Mouse (Mus musculus): Measurements from ENCODE around the gene Folr1. TPM values are rescaled to one million over a fixed set of nuclear protein-coding genes. Genes with fewer than 3 reads are reported as not detected.

Folr1 gene
- polyA plus RNA-seq, 2 experiments: 1.0 to 1.1 TPM

DNA sequence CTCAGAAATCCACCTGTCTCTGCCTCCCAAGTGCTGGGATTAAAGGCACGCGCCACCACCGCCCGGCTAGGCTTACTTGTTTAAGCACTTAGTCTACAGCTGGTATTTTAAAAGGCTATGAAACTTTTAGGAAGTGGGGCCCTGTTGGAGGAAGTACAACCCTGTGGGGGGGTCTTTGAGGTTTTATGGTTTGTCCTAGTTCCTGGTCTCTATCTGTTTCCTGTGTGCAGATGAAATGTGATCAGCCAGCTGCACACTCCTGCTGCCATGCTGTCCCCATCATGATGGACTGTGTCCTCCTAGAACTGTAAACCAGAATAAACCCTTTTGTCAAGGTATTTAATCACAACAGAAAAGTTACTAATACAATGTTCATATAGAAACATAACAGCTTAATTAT is 13.6 kb upstream of the Folr1 start:
- Histone ChIP-seq H3K4me3 (replicated peaks; ENCODE audit: low read length) (no peak overlapping the region), H3K9me3 (ENCODE audit: control insufficient read depth, low read length) (no peaks in the 10 kb centered on the region), H3K4me1 (ENCODE audit: control insufficient read depth, insufficient read depth, low read length) (no peaks in the 10 kb centered on the region), H3K9ac (ENCODE audit: low read depth, low read length, severe bottlenecking) (no peak overlapping the region), H3K27me3 (ENCODE audit: control insufficient read depth, insufficient read depth, low read length) (no peaks in the 10 kb centered on the region), H3K4me2 (replicated peaks; ENCODE audit: low read depth, low read length, severe bottlenecking) (no peak overlapping the region), H3K27ac (replicated peaks; ENCODE audit: low read depth, low read length) (no peak overlapping the region), H3K36me3 (ENCODE audit: control insufficient read depth, insufficient read depth, low read length) (no peaks in the 10 kb centered on the region)
- ATAC-seq (ENCODE audit: low FRiP score, low read depth) (no peak), DNase-seq (ENCODE audit: low spot score) (no peak)
- WGBS: 80% methylated on average over 4 of the region's 4 CpGs
- no peak for TF ChIP-seq POLR2A (IDR thresholded peaks at IDR 0.05; ENCODE audit: borderline replicate concordance, extremely low read depth, insufficient read depth, insufficient read length)

DNA sequence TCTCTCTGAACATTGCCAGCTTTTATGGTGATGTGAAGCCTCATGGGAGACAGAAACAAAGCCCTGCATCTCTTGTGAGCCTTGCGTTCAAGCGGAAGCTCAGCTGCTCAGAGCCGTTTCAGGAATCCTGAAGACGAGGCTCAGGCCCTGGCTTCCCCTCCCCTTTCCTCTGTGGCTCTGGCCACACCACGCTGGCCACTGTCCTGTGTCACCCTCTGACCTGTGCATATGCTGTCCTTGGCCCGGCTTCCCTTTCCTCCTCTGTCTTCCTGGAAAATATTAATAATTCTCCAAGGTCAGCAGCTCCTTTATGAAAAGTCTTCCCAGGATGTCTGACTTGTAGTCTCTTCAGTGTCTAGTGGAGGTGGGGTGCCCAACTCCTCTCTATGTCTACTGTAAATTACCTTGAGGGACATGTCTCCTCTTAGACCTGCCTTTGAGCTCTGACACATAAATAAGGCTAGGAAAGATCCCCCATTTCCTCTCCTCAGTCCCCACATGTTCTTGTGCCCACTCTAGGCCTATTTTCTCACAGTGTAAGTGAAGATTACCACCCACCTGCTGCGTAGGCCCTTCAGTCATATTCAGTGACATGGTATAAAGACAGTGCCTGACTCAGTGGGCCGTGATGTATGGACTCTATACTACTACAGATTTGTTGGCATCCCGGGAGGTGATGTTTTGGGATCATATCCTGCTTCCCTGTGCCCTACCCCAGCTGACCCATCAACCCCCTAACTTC is 12.0 kb upstream of the Folr1 start:
- Histone ChIP-seq H3K27me3 (ENCODE audit: control insufficient read depth, insufficient read depth, low read length) (no peaks in the 10 kb centered on the region), H3K4me2 (replicated peaks; ENCODE audit: low read depth, low read length, severe bottlenecking) (no peak overlapping the region), H3K9me3 (ENCODE audit: control insufficient read depth, low read length) (no peaks in the 10 kb centered on the region), H3K9ac (ENCODE audit: low read depth, low read length, severe bottlenecking) (no peak overlapping the region), H3K36me3 (ENCODE audit: control insufficient read depth, insufficient read depth, low read length) (no peaks in the 10 kb centered on the region), H3K4me1 (ENCODE audit: control insufficient read depth, insufficient read depth, low read length) (no peaks in the 10 kb centered on the region), H3K27ac (replicated peaks; ENCODE audit: low read depth, low read length) (no peak overlapping the region), H3K4me3 (replicated peaks; ENCODE audit: low read length) (no peak overlapping the region)
- WGBS: 76% methylated on average over 9 of the region's 9 CpGs
- ATAC-seq (ENCODE audit: low FRiP score, low read depth): no peak
- no peak for DNase-seq (ENCODE audit: low spot score)
- TF ChIP-seq POLR2A (IDR thresholded peaks at IDR 0.05; ENCODE audit: borderline replicate concordance, extremely low read depth, insufficient read depth, insufficient read length): no peak

DNA sequence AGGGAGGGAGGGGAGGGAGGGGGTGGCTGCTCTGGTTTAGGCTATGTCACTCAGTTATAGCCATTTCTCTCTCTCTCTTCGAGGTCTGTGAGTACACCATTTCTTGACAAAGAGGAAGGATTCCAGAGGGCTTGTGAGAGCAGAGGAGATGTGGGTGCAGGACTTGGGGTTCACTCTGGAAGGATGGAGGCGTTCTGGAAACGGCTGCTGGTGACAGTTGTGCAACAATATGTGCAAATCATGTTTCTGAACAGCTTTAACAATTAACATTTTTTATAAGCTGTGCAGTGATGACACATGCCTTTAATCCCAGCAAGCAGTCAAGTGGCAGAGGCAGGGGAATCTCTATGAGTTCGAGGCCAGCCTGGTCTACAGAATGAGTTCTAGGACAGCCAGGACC is 10.3 kb upstream of the Folr1 start:
- H3K4me1 ChIP-seq (ENCODE audit: control insufficient read depth, insufficient read depth, low read length): no peaks in the 10 kb centered on the region
- H3K36me3 ChIP-seq (ENCODE audit: control insufficient read depth, insufficient read depth, low read length): no peaks in the 10 kb centered on the region
- H3K9ac ChIP-seq (ENCODE audit: low read depth, low read length, severe bottlenecking): no peak overlapping the region
- DNase-seq (ENCODE audit: low spot score) (no peak), ATAC-seq (ENCODE audit: low FRiP score, low read depth) (no peak)
- no peak overlapping the region for H3K27ac ChIP-seq (replicated peaks; ENCODE audit: low read depth, low read length)
- H3K27me3 ChIP-seq (ENCODE audit: control insufficient read depth, insufficient read depth, low read length): no peaks in the 10 kb centered on the region
- H3K4me3 ChIP-seq (replicated peaks; ENCODE audit: low read length): no peak overlapping the region
- 68% methylated on average over 4 of the region's 4 CpGs for WGBS
- no peak overlapping the region for H3K4me2 ChIP-seq (replicated peaks; ENCODE audit: low read depth, low read length, severe bottlenecking)
- TF ChIP-seq POLR2A (IDR thresholded peaks at IDR 0.05; ENCODE audit: borderline replicate concordance, extremely low read depth, insufficient read depth, insufficient read length): no peak
- H3K9me3 ChIP-seq (ENCODE audit: control insufficient read depth, low read length): no peaks in the 10 kb centered on the region

DNA sequence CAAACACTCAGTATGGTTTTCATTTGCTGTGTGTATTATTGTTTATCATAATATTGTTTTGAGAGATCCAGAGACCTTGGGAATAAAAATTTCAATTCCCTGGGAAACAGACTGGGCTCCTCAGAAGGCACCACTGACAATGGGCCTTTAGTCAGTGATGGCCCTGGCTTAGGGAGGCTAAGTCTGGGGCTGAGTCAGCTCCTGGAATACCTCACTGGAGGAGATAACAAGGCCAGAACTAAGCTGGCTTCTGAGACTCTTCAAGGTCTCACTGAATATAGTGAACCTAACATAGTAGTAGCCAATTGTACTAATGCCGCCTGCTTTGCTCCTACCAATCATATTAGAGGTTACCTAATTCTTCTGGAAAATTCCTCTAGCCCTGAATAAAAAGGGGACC is 5.4 kb upstream of the Folr1 start:
- H3K9me3 ChIP-seq (ENCODE audit: control insufficient read depth, low read length): no peaks in the 10 kb centered on the region
- no peaks in the 10 kb centered on the region for H3K36me3 ChIP-seq (ENCODE audit: control insufficient read depth, insufficient read depth, low read length)
- ATAC-seq (ENCODE audit: low FRiP score, low read depth) (no peak), DNase-seq (ENCODE audit: low spot score) (no peak)
- H3K4me2 ChIP-seq (replicated peaks; ENCODE audit: low read depth, low read length, severe bottlenecking): no peak overlapping the region
- TF ChIP-seq POLR2A (IDR thresholded peaks at IDR 0.05; ENCODE audit: borderline replicate concordance, extremely low read depth, insufficient read depth, insufficient read length): no peak
- no peak overlapping the region for H3K9ac ChIP-seq (ENCODE audit: low read depth, low read length, severe bottlenecking)
- H3K27ac ChIP-seq (replicated peaks; ENCODE audit: low read depth, low read length): no peak overlapping the region
- no peaks in the 10 kb centered on the region for H3K27me3 ChIP-seq (ENCODE audit: control insufficient read depth, insufficient read depth, low read length)
- H3K4me3 ChIP-seq (replicated peaks; ENCODE audit: low read length): no peak overlapping the region
- 89% methylated on average over 1 of the region's 1 CpGs for WGBS
- H3K4me1 ChIP-seq (ENCODE audit: control insufficient read depth, insufficient read depth, low read length): no peaks in the 10 kb centered on the region

DNA sequence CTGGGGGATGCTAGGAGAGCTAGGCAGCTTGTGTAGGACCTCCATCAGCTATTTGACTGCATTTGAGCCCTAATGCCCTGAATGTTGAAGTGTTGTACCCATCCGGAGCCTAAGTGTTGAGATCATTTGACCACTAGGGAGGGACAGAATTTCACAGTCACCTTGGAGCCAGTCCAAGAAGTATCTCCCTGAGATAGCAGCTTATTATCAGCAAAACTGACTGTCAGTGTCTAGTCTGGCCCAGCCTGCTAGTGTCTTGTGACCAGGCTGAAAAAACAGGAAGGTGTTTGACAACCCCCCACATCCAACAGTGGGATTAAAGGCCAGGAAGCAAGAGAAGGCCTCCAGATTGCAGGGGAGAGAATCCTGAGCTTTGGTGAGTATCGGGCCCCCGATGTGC is 708 bp upstream of the Folr1 start:
- Histone ChIP-seq H3K4me2 (replicated peaks; ENCODE audit: low read depth, low read length, severe bottlenecking) (no peak overlapping the region), H3K9me3 (ENCODE audit: control insufficient read depth, low read length) (no peaks in the 10 kb centered on the region), H3K4me1 (ENCODE audit: control insufficient read depth, insufficient read depth, low read length) (no peaks in the 10 kb centered on the region), H3K9ac (ENCODE audit: low read depth, low read length, severe bottlenecking) (no peak overlapping the region), H3K27ac (replicated peaks; ENCODE audit: low read depth, low read length) (no peak overlapping the region), H3K27me3 (ENCODE audit: control insufficient read depth, insufficient read depth, low read length) (no peaks in the 10 kb centered on the region), H3K36me3 (ENCODE audit: control insufficient read depth, insufficient read depth, low read length) (no peaks in the 10 kb centered on the region), H3K4me3 (replicated peaks; ENCODE audit: low read length) (no peak overlapping the region)
- no peak for ATAC-seq (ENCODE audit: low FRiP score, low read depth)
- TF ChIP-seq POLR2A (IDR thresholded peaks at IDR 0.05; ENCODE audit: borderline replicate concordance, extremely low read depth, insufficient read depth, insufficient read length): no peak
- DNase-seq (ENCODE audit: low spot score): no peak
- WGBS: 81% methylated on average over 3 of the region's 3 CpGs

DNA sequence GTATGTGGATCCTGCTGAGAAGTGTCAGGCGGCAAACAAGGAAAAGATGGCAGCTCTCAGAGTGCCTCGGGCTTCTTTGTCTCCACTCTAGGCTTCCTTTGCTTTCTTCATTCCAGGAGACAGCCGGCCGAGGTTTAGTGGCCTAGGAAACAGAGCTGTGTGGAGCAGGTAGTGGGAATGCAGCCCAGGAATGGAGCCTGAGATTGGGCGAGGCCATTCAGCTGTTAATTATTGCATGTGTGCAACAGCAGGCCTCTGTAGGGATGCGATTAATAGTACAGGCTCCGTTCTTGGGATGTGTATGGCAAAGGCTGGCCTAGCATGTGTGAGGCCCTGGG is 1.5 kb downstream of the Folr1 start:
- ATAC-seq (ENCODE audit: low FRiP score, low read depth) (no peak), DNase-seq (ENCODE audit: low spot score) (no peak)
- no peaks in the 10 kb centered on the region for H3K9me3 ChIP-seq (ENCODE audit: control insufficient read depth, low read length)
- no peaks in the 10 kb centered on the region for H3K36me3 ChIP-seq (ENCODE audit: control insufficient read depth, insufficient read depth, low read length)
- H3K9ac ChIP-seq (ENCODE audit: low read depth, low read length, severe bottlenecking): no peak overlapping the region
- H3K4me1 ChIP-seq (ENCODE audit: control insufficient read depth, insufficient read depth, low read length): no peaks in the 10 kb centered on the region
- H3K4me2 ChIP-seq (replicated peaks; ENCODE audit: low read depth, low read length, severe bottlenecking): no peak overlapping the region
- WGBS: 69% methylated on average over 7 of the region's 7 CpGs
- no peak overlapping the region for H3K4me3 ChIP-seq (replicated peaks; ENCODE audit: low read length)
- TF ChIP-seq POLR2A (IDR thresholded peaks at IDR 0.05; ENCODE audit: borderline replicate concordance, extremely low read depth, insufficient read depth, insufficient read length): no peak
- H3K27me3 ChIP-seq (ENCODE audit: control insufficient read depth, insufficient read depth, low read length): no peaks in the 10 kb centered on the region
- no peak overlapping the region for H3K27ac ChIP-seq (replicated peaks; ENCODE audit: low read depth, low read length)
